Mouse (Mus musculus) T-cell, adult 66 days (primary cell): ENCODE results near the gene Frg2f1. TPM values are rescaled to one million over a fixed set of nuclear protein-coding genes. Genes with fewer than 3 reads are reported as not detected.

Experiments
- total RNA-seq, 2 experiments: library from RNA; stranded (reverse); gene quantifications; 3 replicates in 1 of 2; 4 replicates in 1 of 2; pipeline ENCODE4 v1.2.4; 2023

Gene Frg2f1
- 10 to 100 TPM; 10.1 to 16.2 TPM for total RNA-seq

DNA sequence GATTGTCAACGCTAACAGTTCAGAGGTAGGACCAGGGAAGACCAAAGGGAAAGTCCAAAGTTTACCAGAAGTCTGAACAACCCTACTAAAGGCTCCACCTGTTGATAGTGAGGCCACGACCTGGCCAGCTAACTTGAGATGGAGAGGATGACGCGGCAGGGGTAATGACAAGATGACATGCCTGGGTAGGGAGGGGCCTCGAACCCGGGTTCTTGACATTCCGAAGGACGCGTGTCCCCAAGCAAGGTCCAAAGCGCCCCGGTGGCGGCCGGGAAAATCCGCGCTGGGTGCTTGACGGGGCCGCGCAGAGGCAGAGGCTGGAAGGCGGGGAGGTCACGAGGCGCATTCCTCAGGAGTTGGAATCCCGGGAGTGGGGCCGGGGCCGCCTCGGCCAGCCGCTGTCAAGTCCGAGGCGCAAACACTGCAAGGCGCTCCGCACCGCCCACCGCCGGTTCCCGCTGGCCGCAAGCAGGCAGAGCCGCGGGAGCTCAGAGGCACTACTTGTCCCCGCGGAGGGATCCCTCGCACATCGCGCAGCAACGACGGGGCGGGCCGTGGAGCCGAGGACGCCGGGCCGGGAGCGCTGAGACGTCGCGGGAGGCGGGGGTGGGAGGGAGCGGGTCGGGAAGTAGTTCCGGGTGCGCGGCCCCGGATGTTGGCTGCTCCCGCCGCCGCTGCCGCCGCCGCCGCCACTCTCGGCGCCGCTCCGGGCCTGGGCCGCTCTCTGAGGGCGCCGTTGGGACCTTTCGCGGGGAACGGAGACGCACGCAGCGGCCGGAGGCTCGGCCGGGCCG, at the start of gene Frg2f1:
Gene Frg2f1, minus strand, starts transcription at position 499 of the 794 bp plus-strand sequence.

GRCm38 (mm10) chr4:119536615-119537014, 2.7 kb downstream of the Frg2f1 start, which contains the start of gene Foxj3:
Gene Foxj3, plus strand, starts transcription at chr4:119537004.

GRCm38 (mm10) chr4:119492291-119492932, 46.9 kb downstream of the Frg2f1 start, which contains the start of gene Rimkla:
Gene Rimkla, minus strand, starts transcription at chr4:119492628.

Other genes starting within 250 kb of the Frg2f1 start
- gene Ybx1, start 244.9 kb downstream of the Frg2f1 start, total RNA-seq, result 100 to 1,000 TPM; 353 to 355 TPM
- gene Ppih, start 219.0 kb downstream of the Frg2f1 start, total RNA-seq, result 10 to 100 TPM; 26.5 to 39.1 TPM
- gene Ccdc30, start 124.0 kb downstream of the Frg2f1 start, total RNA-seq, result 1 to 10 TPM; 3.5 to 4.6 TPM
- 10 to 100 TPM; 11.9 to 14.6 TPM for gene Ppcs, start 117.1 kb downstream of the Frg2f1 start, total RNA-seq
- gene Zmynd12, start 116.7 kb downstream of the Frg2f1 start, total RNA-seq, result not detected
- gene Rimkla, start 46.9 kb downstream of the Frg2f1 start, total RNA-seq, result 1 to 10 TPM in 1 of 2 experiments, under 1 TPM in 1; 0.96 to 1.4 TPM
- gene Foxj3, start 2.5 kb downstream of the Frg2f1 start, total RNA-seq, result 10 to 100 TPM; 84.9 to 94.0 TPM
- 1 to 10 TPM; 5.2 to 8.7 TPM for gene Guca2a, start 98.2 kb upstream of the Frg2f1 start, total RNA-seq
- gene Guca2b, start 119.4 kb upstream of the Frg2f1 start, total RNA-seq, result not detected
- gene Hivep3, start 194.3 kb upstream of the Frg2f1 start, total RNA-seq, result 10 to 100 TPM; 10.2 to 10.7 TPM